Mouse (Mus musculus) heart, adult 2 months (tissue): ENCODE measurements at regions not wholly inside any gene's neighbourhood (a gene's known extent, or its start where the extent isn't known, plus 50 kb on each side); places are given as distances from the start of the nearest gene placed in this dataset.

Source experiments
- DNase-seq, 2 experiments: peaks; one replicate each; pipeline ENCODE4 v3.0.0; 2021
- H3K27ac ChIP-seq: fragments of 200-600 bp; 2 replicates; pipeline ENCODE4 v1.8.1; 2022
- H3K27me3 ChIP-seq: fragments of 200-500 bp; 2 replicates; pipeline ENCODE4 v1.6.1; 2012; ENCODE audit warnings: mild to moderate bottlenecking, low read length, inconsistent platforms, mixed read lengths; ENCODE audit not compliant: control insufficient read depth, insufficient read depth
- H3K36me3 ChIP-seq: fragments of 200-500 bp; 2 replicates; pipeline ENCODE4 v1.6.1; 2012; ENCODE audit warnings: low read length, inconsistent platforms; ENCODE audit not compliant: control insufficient read depth, insufficient read depth
- H3K4me1 ChIP-seq: fragments of 200-500 bp; 2 replicates; pipeline ENCODE4 v1.6.1; 2011; ENCODE audit warnings: low read length; ENCODE audit not compliant: control insufficient read depth, insufficient read depth
- H3K4me3 ChIP-seq: fragments of 200-600 bp; 2 replicates; pipeline ENCODE4 v1.8.1; 2022
- H3K79me2 ChIP-seq: fragments of 200-500 bp; replicated peaks from 2 replicates; pipeline ENCODE4 v1.6.1; 2012; ENCODE audit warnings: mild to moderate bottlenecking, inconsistent platforms, low read length, moderate library complexity, mixed read lengths; ENCODE audit not compliant: control insufficient read depth, insufficient read depth
- H3K9ac ChIP-seq: fragments of 200-500 bp; 2 replicates; pipeline ENCODE4 v1.6.1; 2012; ENCODE audit warnings: low read depth, mild to moderate bottlenecking, control low read depth, inconsistent platforms, low read length, mixed read lengths
- CTCF ChIP-seq: fragments of 200-600 bp; IDR thresholded peaks from 2 replicates; pipeline ENCODE4 v1.8.1; 2022; ENCODE audit warnings: antibody characterized with exemption, mild to moderate bottlenecking, moderate library complexity
- EP300 ChIP-seq: fragments of 200-500 bp; IDR thresholded peaks from 2 replicates; pipeline ENCODE4 v1.6.1; 2011; ENCODE audit warnings: low read depth, low read length, control low read depth; ENCODE audit not compliant: insufficient read depth
- POLR2A ChIP-seq: fragments of 200-500 bp; IDR thresholded peaks from 2 replicates; pipeline ENCODE4 v1.6.1; 2011; ENCODE audit warnings: mild to moderate bottlenecking, low read depth, low read length, control low read depth; ENCODE audit not compliant: insufficient read depth
- WGBS: fragments of 180-500 bp; shearing (Covaris S2); methylation state at CpG from one replicate; pipeline ENCODE4 v1.1.7; 2018; 5-methylcytosine and 5-hydroxymethylcytosine counted together
- intact Hi-C: fragments of 180-260 bp; cut with DNase I; formaldehyde crosslinking; loops from one replicate; pipeline ENCODE4 v1.15.1; 2025

DNA sequence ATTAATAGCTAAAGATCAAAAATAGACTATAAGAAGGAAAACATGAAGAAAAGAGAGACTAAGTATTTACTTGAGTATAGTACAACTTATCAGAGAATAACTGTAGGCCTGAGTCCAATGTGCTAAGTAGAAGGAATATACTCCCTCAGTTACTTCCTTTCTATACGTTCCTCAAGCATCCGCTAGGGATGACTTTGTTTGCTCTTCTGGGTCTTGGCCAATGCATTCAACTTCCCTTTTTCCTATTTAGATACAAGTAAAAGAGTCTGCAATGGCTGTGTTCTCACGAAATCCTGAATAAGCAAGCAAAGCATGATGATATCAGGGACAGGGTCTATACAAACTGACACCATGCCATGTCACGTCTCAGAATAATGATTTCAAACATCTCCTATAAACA lies 135.3 kb upstream of the Klf6 start:
- no peaks in the 10 kb centered on the region for H3K4me1 ChIP-seq
- TF ChIP-seq POLR2A, result no peak
- TF ChIP-seq CTCF, result no peak
- TF ChIP-seq EP300, result no peak
- 67% methylated on average over 4 of the region's 4 CpGs for WGBS
- intact Hi-C loops, result no loop called here
- H3K36me3 ChIP-seq, result no peaks in the 10 kb centered on the region
- no peak overlapping the region for H3K9ac ChIP-seq
- DNase-seq, result no peak
- no peak overlapping the region for H3K27ac ChIP-seq
- no peaks in the 10 kb centered on the region for H3K79me2 ChIP-seq
- H3K27me3 ChIP-seq, result no peaks in the 10 kb centered on the region
- H3K4me3 ChIP-seq, result no peak overlapping the region

DNA sequence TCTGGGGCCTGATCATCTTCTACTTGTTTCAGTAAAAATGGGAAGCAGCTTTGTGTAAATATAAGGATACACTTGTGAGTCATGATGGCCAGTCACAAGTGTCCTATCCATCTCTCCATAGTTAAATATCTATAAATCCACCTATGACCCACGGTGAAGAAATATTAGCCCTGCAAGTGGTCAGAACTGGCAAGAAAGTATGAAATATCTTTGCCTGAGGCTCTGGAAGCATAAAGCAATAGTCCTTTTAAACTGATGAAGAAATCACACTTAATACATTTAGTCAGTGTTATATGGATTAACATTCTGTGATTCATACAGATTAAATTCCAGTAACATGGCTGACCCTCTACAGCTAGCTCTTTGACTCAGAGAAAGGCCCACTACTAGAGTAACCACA lies 134.8 kb upstream of the Klf6 start:
- intact Hi-C loops, result no loop called here

DNA sequence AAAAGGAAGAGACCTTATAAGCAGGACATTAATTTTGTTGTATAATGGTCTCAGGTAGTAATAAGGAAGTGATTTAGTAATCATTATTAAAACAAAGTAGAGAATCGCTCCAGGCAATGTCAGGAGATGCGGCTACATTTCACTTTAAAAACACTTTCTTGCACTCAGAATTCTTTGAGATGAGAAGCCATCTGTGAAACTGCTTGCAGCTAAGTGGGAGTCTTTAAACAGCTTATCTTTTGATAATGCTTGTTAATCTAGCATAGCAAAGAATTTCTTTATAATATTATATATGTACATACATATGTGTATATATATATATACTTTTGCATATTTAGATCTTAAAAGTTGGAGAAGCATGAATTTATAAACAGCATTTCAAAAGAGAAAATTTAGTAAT lies 133.1 kb upstream of the Klf6 start:
- no peak overlapping the region for H3K4me3 ChIP-seq
- no peak overlapping the region for H3K27ac ChIP-seq
- 89% methylated on average over 2 of the region's 2 CpGs for WGBS
- H3K36me3 ChIP-seq, result no peaks in the 10 kb centered on the region
- intact Hi-C loops, result no loop called here
- no peak for DNase-seq
- H3K4me1 ChIP-seq, result no peaks in the 10 kb centered on the region
- no peaks in the 10 kb centered on the region for H3K27me3 ChIP-seq
- TF ChIP-seq EP300 (no peak), CTCF (no peak), POLR2A (no peak)
- H3K9ac ChIP-seq, result no peak overlapping the region
- H3K79me2 ChIP-seq, result no peaks in the 10 kb centered on the region

More for the DNA sequence above, 134.8 kb upstream of the Klf6 start:
- no peaks in the 10 kb centered on the region for H3K36me3 ChIP-seq
- H3K27ac ChIP-seq, result no peak overlapping the region
- no peaks in the 10 kb centered on the region for H3K27me3 ChIP-seq
- no peak overlapping the region for H3K4me3 ChIP-seq
- no peak for TF ChIP-seq CTCF
- TF ChIP-seq POLR2A, result no peak
- no peak for TF ChIP-seq EP300
- no peaks in the 10 kb centered on the region for H3K79me2 ChIP-seq
- H3K4me1 ChIP-seq, result no peaks in the 10 kb centered on the region
- no peak overlapping the region for H3K9ac ChIP-seq
- 89% methylated on average over 1 of the region's 1 CpGs for WGBS
- DNase-seq, result no peak

DNA sequence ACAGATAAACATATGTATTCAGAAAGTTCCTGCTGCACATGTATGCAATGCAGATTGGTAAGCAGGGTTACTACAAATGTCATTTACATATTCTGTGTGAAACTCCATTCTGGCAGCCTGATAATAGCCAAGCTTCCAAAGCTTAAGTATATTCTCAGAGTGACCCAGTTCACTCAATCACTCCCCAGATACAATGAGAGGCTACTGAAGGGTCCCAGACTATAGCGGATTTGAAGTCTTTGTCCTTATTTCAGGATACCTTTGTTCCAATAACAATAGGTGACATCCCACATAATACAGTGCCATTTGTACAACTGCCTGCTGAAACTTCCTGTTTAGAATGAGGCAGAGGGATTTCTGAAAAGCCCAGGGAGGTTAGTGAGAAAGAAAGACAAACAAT lies 132.5 kb upstream of the Klf6 start:
- intact Hi-C loops, result no loop called here
- Histone ChIP-seq H3K79me2 (no peaks in the 10 kb centered on the region), H3K27me3 (no peaks in the 10 kb centered on the region), H3K4me1 (no peaks in the 10 kb centered on the region), H3K9ac (no peak overlapping the region), H3K4me3 (no peak overlapping the region), H3K36me3 (no peaks in the 10 kb centered on the region), H3K27ac (no peak overlapping the region)
- no peak for DNase-seq
- TF ChIP-seq EP300 (no peak), POLR2A (no peak)
- WGBS, result 39% methylated on average over 1 of the region's 1 CpGs

DNA sequence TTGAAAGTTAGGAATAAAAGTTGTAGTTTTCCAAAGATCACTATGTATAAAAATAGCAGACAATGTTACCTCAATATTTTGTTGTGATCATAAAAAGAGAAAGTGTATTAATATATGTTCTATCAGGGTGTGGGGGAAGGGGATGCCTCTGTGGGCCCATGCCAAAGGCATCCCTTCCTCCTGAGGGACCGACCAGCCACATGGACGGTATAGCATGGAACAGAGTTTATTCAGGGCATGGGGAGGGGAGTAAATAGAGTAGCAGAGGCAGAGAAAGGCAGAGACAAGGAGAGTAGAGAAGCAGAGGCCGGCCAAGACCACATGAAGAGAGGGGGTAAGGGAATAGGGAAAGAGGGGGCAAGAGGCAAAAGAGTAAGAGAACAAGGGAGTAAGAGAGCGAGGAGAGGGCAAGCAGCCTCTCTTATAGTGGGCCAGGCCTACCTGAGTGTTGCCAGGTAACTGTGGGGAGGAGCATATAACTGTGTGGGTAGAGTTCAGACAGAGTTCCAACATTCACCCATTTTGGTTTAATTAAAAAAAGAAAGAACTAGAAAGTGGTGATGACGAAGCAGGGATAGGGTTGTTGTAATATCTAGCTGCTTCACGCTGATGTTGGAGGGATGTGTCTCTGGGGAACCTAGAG lies 131.7 kb upstream of the Klf6 start:
- Histone ChIP-seq H3K27ac (no peak overlapping the region), H3K36me3 (no peaks in the 10 kb centered on the region), H3K9ac (no peak overlapping the region), H3K4me3 (no peak overlapping the region), H3K79me2 (no peaks in the 10 kb centered on the region), H3K27me3 (no peaks in the 10 kb centered on the region), H3K4me1 (no peaks in the 10 kb centered on the region)
- 77% methylated on average over 6 of the region's 6 CpGs for WGBS
- no peak for DNase-seq
- intact Hi-C loops, result no loop called here
- TF ChIP-seq EP300 (no peak), CTCF (no peak), POLR2A (no peak)

DNA sequence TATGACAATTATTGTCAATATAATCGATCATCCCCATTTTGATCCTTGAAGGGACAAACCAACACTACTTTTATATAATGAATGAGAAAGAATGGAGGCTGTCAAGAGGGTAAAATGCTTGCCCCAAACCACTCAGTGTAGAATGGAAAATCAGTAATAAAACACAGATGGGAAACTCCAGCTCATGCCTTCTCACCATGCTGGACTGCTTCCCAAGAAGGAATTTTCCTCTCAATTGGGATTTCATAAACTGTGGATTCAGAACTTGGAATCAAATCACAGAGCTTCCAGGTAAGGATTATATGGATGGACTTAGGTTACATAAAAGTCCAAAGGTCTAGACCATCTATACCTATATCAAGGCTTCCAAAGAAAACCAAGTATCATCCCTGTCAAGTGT lies 129.1 kb upstream of the Klf6 start:
- intact Hi-C loops, result no loop called here
- Histone ChIP-seq H3K4me3 (no peak overlapping the region), H3K79me2 (no peaks in the 10 kb centered on the region), H3K36me3 (no peaks in the 10 kb centered on the region), H3K9ac (no peak overlapping the region), H3K27ac (no peak overlapping the region), H3K4me1 (no peaks in the 10 kb centered on the region), H3K27me3 (no peaks in the 10 kb centered on the region)
- 84% methylated on average over 1 of the region's 1 CpGs for WGBS
- no peak for DNase-seq
- no peak for TF ChIP-seq CTCF
- TF ChIP-seq POLR2A, result no peak
- TF ChIP-seq EP300, result no peak
